Mouse (Mus musculus) MEL (cell line): ENCODE data around the gene Cse1l.

ENCODE experiments used
- CTCF ChIP-seq, 3 experiments: IDR thresholded peaks in 2 of 3; conservative IDR thresholded peaks in 1 of 3; 2 replicates each; pipeline ENCODE4 v1.5.1; 2011 to 2012; ENCODE audit warnings: low read length in 3 of 3, low read depth in 2 of 3, mild to moderate bottlenecking in 2 of 3, improper control_type of control experiment in 1 of 3, inconsistent platforms in 1 of 3, mixed read lengths in 1 of 3, moderate library complexity in 1 of 3; ENCODE audit not compliant: control insufficient read depth in 1 of 3, insufficient read depth in 1 of 3, poor library complexity in 1 of 3, severe bottlenecking in 1 of 3
- POLR2A ChIP-seq, 2 experiments: IDR thresholded peaks; 2 replicates each; pipeline ENCODE4 v1.6.1; 2011 to 2012; ENCODE audit warnings: low read length in 2 of 2, mild to moderate bottlenecking in 2 of 2, control low read depth in 1 of 2, improper control_type of control experiment in 1 of 2, low read depth in 1 of 2, moderate library complexity in 1 of 2; ENCODE audit not compliant: control insufficient read depth in 1 of 2, insufficient read depth in 1 of 2, poor library complexity in 1 of 2
- TBP ChIP-seq: IDR thresholded peaks from 2 replicates; pipeline ENCODE4 v1.8.0; 2011; ENCODE audit warnings: low read depth, low read length, improper control_type of control experiment

GRCm38 (mm10) chr2:166885619-166886018 lies 20.2 kb upstream of the Cse1l start:
- TF ChIP-seq CTCF (IDR thresholded peaks at IDR 0.05 in 2 of 3, conservative IDR thresholded peaks at IDR 0.05 in 1 of 3; ENCODE audit: control insufficient read depth in 1 of 3, insufficient read depth in 1 of 3, low read depth in 2 of 3, low read length in 3 of 3, poor library complexity in 1 of 3, severe bottlenecking in 1 of 3) (no peak), POLR2A (IDR thresholded peaks at IDR 0.05; ENCODE audit: control insufficient read depth in 1 of 2, insufficient read depth in 1 of 2, low read depth in 1 of 2, low read length in 2 of 2, poor library complexity in 1 of 2) (no peak), TBP (no peak)
